Mouse (Mus musculus) adrenal gland, adult 2 months (tissue): ENCODE measurements around the gene Zfp109. TPM values are rescaled to one million over a fixed set of nuclear protein-coding genes. Genes with fewer than 3 reads are reported as not detected.
"Not testable (repeated sequence)": the region's sequence is repeated elsewhere in the genome, so short reads cannot be mapped to it uniquely, and the experiment has no call there.

Source experiments
- DNase-seq: peaks from one replicate; pipeline ENCODE4 v3.0.0; 2021
- long read RNA-seq: library from polyadenylated mRNA; stranded (forward); transcript quantifications from one replicate; pipeline ENCODE4 v2.0.0, GENCODE M21; 2021
- polyA plus RNA-seq: library from polyadenylated mRNA; depleted of rRNA; stranded (reverse); fragments of >200 nt; gene quantifications from 2 replicates; pipeline ENCODE4 v1.2.3, GENCODE M21; 2012; rRNA removed
- total RNA-seq, 2 experiments: library from RNA; stranded (reverse); gene quantifications; 2 replicates each; pipeline ENCODE4 v1.2.3; 2021

The Zfp109 gene
- total RNA-seq, result 1 to 10 TPM; 4.1 to 4.3 TPM
- polyA plus RNA-seq, result 0.54 and 0.65 TPM in 2 replicates
- long read RNA-seq, result 0 reads

GRCm38 (mm10) chr7:24237040-24237791 lies at the start of gene Zfp109:
TSS of gene Zfp109 (minus strand) at chr7:24237560.
- DNase-seq, result peak; percentile 78

GRCm38 (mm10) chr7:24286916-24287315 lies 49.6 kb upstream of the Zfp109 start:
- DNase-seq, result no peak

GRCm38 (mm10) chr7:24286090-24286489 lies 48.7 kb upstream of the Zfp109 start:
- DNase-seq, result no peak

DNA sequence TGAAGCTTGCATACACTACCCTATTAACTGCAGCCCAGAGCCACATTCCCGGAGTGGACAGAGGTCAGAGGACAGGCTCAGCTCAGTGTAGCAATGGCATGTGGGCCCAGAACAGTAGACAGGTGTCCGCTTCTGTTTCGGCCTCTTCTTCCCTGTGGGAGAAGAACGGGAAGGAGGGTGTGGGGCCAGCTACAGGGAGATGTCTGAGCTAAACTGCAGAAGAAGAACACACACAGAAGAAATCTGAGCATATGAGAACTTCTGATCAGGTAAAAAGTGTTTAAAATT lies 43.4 kb upstream of the Zfp109 start:
- no peak for DNase-seq

DNA sequence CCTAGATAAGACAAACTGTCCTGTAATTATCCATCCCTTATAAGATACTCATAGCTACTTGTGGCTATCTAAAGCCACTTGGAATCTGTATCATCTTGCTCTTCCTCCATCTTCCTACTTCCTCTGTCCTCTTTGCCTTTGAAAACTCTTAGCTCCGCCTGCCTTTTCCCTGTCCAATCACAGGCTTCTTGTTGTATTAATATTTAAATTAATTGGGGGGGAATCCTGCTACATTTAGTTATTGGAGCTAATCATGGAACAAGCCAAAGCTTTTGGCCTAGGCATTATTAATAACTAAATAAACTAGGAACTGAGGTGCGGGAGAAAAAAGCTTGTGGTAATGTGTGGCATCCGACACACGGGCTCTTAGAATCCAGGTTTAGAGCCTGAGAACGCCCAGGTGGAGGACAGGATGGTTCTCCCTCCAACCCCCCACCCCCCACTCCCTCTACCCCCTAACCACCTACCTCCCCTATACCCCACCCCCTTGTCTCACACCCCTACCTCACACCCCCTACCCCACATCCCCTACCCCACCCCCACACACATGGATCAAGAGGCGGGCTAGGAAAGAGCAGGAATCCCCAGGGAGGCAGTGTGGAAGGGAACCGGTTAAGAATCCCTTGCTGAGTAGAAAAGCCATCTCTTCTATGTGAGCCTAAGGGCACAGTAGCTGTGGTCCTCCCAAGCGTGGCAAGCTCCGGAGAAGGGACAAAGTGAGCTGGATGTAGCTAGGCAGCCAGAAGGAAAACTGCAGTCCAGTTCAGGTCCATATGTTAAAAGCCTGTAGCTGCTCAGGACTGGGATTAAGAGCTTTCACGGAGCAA lies 42.9 kb upstream of the Zfp109 start:
- DNase-seq, result no peak

- DNase-seq, result not testable (repeated sequence)
Observed at GRCm38 (mm10) chr7:24278771-24279170, 41.4 kb upstream of the Zfp109 start.

GRCm38 (mm10) chr7:24274456-24274855 lies 37.1 kb upstream of the Zfp109 start:
- no peak for DNase-seq

DNA sequence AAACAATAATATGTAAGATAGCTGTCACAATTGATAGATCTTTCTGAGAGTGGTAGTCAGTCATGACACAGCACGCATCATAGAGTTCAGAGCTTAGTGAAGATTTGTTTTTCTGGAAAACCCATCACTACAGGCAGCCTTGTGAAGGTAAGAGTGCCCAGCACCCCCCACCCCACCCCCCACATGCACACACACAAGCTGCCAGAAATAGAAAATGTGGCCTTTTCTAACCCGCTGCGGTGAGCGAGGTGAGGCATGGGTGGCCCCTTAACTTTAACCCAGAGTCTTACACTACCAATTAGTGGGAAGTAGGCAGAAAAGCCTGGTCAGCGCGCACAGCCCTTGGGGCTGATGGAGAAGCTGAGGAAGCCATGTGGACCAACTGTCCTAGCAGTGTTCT lies 33.8 kb upstream of the Zfp109 start:
- no peak for DNase-seq

- peak; percentile 88 for DNase-seq
Observed at GRCm38 (mm10) chr7:24270288-24270672, 32.9 kb upstream of the Zfp109 start, which contains the start of gene Zfp93. TSS of gene Zfp93 (plus strand) at chr7:24270420.

- no peak for DNase-seq
Observed at GRCm38 (mm10) chr7:24269667-24270287, 32.4 kb upstream of the Zfp109 start.

DNA sequence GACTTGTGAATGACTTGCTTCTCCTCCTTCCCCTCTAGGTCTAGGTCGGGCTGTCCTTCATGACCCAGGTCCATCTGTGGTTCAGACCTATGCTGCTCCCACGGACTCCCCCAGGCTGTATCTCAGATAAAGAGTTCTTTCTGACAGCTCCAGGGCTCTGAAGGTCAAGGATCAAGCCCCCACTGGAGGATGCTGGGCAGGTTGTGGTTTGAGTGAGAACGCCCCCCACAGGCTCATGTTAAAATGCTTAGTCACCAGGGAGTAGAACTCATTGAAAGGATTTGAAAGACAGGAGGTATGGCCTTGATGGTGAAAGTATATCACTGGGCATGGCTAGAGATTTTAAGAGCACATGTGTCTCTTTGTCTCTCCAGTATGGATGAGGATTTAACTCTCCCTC lies 31.9 kb upstream of the Zfp109 start:
- no peak for DNase-seq

GRCm38 (mm10) chr7:24268176-24269155 lies 31.1 kb upstream of the Zfp109 start:
- DNase-seq, result no peak

- no peak for DNase-seq
Observed at GRCm38 (mm10) chr7:24260000-24260312, 22.6 kb upstream of the Zfp109 start.

DNA sequence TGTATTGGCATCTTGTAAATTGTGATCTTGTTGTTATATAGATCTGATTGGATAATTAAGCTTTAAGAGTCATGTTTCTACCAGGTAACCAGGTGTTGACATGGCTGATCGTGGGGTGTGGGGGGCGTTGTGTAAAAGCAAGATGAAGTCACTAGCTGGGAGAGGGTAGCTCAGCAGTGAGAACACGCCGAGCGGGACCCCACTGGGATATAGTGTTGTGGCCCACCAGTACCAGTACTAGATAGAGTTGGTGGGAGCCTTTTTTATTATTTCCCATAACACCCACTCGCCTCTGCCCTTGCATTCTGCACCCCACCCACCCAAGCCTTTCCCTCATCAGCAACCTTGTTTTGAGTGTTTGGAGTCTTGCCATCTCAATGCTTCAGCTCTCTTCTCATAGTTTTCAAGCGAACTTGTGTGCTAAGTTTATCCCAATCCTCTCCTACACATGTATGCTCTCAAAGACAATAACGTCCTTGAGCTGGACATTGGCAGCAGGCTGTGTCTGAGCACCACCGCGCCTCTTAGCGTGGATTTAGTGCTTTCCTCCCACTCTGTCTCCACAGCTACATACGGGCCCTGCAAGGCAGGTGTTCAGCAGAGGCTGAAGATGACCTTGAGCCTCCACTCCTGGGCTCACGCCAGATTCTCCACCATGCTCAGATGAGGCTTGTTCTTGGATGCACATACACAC lies 22.1 kb upstream of the Zfp109 start:
- DNase-seq, result no peak

DNA sequence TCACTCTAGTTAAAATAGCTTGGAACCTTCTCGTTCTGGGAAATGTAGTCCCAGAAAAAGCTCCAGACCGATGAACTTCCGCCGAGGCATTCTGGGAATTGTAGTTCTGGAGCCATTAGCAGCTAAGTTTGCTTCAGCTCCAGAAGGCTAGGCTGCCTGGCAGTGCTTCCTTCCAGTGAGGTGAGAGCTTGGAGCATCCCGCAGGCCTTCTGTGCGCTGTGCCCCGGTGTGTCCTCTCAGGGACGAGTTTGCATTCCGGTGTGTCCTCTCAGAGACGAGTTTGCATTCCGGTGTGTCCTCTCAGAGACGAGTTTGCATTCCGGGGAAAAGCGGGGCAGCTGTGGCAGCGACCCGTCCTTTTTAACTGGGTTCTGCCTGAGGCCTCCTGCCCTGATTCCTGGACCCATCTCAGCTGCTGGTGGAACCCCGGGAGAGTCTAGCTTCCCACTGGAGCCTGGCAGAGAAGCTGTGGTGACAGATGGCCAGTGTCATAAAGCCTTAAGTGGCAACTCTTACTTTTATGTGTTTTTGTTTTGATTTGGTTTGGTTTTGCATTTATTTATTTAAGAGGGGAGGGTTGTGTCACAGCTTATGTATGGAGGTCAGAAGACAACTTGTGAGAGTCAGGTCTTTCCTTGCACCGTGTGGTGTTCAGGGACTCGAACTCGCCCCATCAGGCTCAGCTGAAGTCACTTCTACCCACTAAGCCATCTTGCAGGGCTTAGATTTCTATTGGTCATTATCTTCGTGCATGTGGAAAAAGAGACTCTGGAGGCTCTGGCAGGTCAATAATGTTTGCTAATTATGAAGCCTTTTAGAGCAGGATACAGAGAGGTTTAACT lies 17.5 kb upstream of the Zfp109 start, which contains the start of gene Zfp108:
Gene Zfp108 (plus strand): TSS at position 162 of the 842 bp plus-strand sequence.
- peak; percentile 88 for DNase-seq

GRCm38 (mm10) chr7:24253779-24254615 lies 16.6 kb upstream of the Zfp109 start:
- no peak for DNase-seq

DNA sequence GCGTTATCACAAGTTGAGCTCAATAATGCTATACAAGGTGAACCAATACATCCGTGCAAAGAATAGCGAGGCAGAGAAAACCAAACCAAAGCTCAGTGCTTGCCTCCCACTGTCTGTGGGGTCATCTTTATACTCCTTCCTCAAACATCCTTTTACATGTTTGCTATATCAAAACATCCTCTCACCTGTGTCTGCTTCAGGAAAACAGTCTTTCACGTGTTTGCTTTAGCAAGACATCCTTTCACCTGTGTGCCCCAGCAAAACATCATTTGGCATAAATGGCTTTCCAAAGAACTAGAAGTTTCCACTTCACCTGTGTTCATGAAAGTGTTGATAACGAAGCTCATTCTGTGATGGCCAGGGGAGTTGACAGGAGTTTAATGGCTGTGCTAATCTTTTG lies 26.0 kb downstream of the Zfp109 start, which contains the start of gene Zfp111:
Gene Zfp111 (minus strand): TSS at position 101 of the 400 bp plus-strand sequence.
- no peak for DNase-seq

- DNase-seq, result no peak
Observed at GRCm38 (mm10) chr7:24210296-24210695, 27.1 kb downstream of the Zfp109 start.

- no peak for DNase-seq
Observed at GRCm38 (mm10) chr7:24208282-24208886, 29.0 kb downstream of the Zfp109 start.
